Mouse (Mus musculus): ENCODE results near the gene Wsb2. TPM values are rescaled to one million over a fixed set of nuclear protein-coding genes. Genes with fewer than 3 reads are reported as not detected.
"Not testable (repeated sequence)": the region's sequence is repeated elsewhere in the genome, so short reads cannot be mapped to it uniquely, and the experiment has no call there.

Wsb2 gene
- total RNA-seq, 2 experiments from 2014 or later: 3.8 to 13.4 TPM

GRCm38 (mm10) chr5:117355648-117356303 lies 1.3 kb upstream of the Wsb2 start:
- ATAC-seq (replicated peaks; ENCODE audit: low FRiP score, poor library complexity, severe bottlenecking): no peak

DNA sequence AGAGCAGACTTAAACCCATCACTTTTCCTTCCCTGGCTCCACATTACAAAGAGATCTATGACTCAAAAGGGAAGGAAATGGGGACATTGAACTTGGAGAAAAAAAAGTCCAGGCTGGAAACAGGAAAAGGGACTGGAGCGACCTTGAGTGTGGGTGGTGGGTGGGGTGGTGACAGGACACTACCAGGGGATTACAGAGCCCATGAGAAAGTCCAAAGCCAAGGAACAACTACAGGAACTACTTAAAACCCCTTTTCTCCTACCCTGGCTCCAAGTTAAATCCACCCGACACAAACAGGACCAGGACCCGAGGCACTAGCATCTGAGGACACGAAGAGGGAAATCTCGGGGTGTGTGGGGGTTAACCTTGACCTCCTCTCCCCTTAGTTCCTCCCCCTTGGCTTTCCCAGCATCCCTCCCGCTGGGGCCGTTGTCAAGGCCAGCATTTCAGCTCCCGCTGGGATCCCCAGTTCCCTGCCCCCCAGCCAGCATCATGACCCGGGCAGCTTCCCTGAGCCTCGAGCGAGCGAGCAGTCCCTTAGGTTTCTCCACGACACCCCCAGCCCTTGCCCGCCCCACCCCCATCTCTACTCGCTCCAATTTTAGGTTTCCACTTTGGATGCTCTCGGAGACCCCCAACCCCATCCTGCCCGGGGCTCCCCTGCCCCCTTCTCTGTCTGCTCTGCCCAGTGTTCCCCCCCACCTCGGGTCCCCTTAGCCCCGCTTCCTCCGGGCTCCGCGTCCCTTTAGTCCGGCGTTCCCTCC lies 557 bp upstream of the Wsb2 start:
- no peak for ATAC-seq (replicated peaks; ENCODE audit: low FRiP score, poor library complexity, severe bottlenecking)

GRCm38 (mm10) chr5:117357478-117358247 lies 559 bp downstream of the Wsb2 start:
- peak; percentile 62 for ATAC-seq (replicated peaks; ENCODE audit: low FRiP score, poor library complexity, severe bottlenecking)

- ATAC-seq (replicated peaks; ENCODE audit: low FRiP score, poor library complexity, severe bottlenecking): no peak
These were observed 1.1 kb downstream of the Wsb2 start for GRCm38 (mm10) chr5:117358248-117358630.

- ATAC-seq (replicated peaks; ENCODE audit: low FRiP score, poor library complexity, severe bottlenecking): 0 out of 2 replicates have a peak, but pooled peaks have one; percentile 44
These were observed 1.6 kb downstream of the Wsb2 start for GRCm38 (mm10) chr5:117358725-117359124.

GRCm38 (mm10) chr5:117359497-117360227 lies 2.6 kb downstream of the Wsb2 start:
- no peak for ATAC-seq (replicated peaks; ENCODE audit: low FRiP score, poor library complexity, severe bottlenecking)

GRCm38 (mm10) chr5:117360228-117360515 lies 3.1 kb downstream of the Wsb2 start:
- no peak for ATAC-seq (replicated peaks; ENCODE audit: low FRiP score, poor library complexity, severe bottlenecking)

GRCm38 (mm10) chr5:117360631-117361541 lies 3.8 kb downstream of the Wsb2 start:
- ATAC-seq (replicated peaks; ENCODE audit: low FRiP score, poor library complexity, severe bottlenecking): no peak

- no peak for ATAC-seq (replicated peaks; ENCODE audit: low FRiP score, poor library complexity, severe bottlenecking)
These were observed 4.5 kb downstream of the Wsb2 start for GRCm38 (mm10) chr5:117361590-117361989.

DNA sequence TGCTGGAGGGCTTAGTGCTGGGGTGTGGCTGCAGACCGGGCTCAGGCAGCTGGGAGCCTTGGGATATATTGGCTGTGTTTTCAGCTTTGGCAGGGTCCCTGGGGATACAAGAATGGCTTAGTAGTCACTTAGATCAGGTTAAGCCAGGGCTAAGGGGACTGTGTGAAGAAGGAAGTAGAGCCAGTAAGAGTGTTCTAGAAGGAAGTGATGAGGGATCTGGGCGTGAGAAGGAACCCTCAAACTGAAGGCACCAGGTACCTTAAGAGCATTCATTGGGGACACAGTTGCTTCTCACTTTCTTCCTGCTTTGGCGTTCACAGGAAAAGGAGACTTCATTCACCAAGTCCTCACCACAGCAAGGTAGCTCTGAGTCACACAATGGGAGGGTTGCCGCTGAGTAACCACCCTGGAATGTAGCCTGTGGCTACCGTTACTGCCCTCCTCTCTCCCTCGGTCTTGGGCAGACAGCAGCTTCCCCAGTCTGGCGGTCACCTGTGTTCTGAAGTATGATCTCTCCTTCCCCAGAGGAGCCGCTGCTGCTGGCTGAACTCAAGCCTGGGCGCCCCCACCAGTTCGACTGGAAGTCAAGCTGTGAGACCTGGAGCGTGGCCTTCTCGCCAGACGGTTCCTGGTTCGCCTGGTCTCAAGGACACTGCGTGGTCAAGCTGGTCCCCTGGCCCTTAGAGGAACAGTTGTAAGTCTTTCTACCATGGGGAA lies 6.1 kb downstream of the Wsb2 start:
- ATAC-seq (replicated peaks; ENCODE audit: low FRiP score, poor library complexity, severe bottlenecking): no peak

GRCm38 (mm10) chr5:117364821-117365220 lies 7.7 kb downstream of the Wsb2 start:
- ATAC-seq (replicated peaks; ENCODE audit: low FRiP score, poor library complexity, severe bottlenecking): no peak

DNA sequence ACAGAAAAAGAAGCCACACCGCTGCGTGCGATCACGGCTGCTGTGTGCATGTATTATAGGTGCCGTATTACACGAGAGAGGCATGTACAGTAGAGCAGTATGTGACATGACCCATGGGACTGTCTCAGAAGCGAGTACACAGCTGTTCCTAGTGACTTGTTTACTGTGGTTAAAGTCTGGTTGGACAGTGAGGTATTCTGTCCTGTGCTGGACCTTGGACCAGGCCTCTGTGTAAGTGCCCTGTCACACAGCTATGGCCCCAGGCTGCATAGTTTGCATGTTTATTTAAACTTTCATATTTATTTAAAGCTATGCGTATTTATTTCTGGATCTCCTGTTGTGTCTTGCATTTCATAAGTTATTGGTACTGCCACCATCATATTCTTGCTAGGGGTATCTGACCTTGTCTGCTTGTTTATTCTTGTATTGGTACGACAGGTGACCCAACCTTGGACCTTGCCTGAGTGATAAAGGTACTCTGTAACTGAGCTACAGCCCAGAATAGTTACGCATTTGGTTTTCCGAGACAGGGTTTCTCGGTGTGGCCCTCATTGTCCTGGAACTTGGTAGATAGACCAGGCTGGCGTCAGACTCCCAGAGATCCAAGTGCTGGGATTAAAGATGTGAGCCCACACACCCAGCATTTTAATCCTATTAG lies 8.9 kb downstream of the Wsb2 start:
- no peak for ATAC-seq (replicated peaks; ENCODE audit: low FRiP score, poor library complexity, severe bottlenecking)

DNA sequence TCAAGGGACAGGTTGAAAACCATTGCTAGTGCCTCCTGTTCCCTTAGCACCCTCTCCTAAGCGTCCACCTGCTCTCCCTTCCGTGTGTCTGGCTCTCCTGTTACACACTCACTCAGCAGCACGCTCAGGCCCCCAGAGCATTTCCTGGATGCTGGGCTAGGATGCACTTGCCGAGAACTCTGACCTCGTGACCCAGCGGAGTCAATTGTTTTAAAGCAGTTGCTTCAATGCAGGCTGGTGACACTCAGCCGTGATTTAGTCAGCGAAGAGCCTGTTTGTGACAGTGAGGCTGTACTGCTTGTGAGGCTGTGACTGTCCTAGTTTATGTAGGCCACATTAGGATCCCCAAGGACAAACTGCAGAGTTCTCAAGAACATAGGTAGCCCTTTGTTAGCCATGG lies 10.1 kb downstream of the Wsb2 start:
- no peak for ATAC-seq (replicated peaks; ENCODE audit: low FRiP score, poor library complexity, severe bottlenecking)

GRCm38 (mm10) chr5:117370592-117370991 lies 13.5 kb downstream of the Wsb2 start:
- ATAC-seq (replicated peaks; ENCODE audit: low FRiP score, poor library complexity, severe bottlenecking): no peak

DNA sequence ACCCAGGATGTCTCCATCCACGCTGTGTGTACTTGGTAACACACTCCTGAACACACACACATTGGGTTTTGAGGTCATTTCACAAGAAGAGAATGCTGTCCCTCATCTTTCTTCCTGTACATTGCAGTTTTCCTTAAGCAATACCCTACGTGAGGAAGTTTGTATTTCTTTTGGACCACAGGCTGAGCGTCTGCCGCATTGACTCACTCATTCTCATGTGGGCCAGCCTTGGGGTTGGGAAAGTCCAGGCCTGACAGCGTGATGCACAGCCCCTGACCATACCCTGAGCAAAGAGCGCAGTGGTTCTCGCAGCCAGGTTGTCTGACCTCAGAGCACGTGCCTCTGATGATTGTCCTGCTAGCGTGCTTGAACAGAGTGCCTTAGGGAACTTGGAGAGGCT lies 16.3 kb downstream of the Wsb2 start:
- no peak for ATAC-seq (replicated peaks; ENCODE audit: low FRiP score, poor library complexity, severe bottlenecking)

GRCm38 (mm10) chr5:117374372-117375049 lies 17.4 kb downstream of the Wsb2 start:
- ATAC-seq (replicated peaks; ENCODE audit: low FRiP score, poor library complexity, severe bottlenecking): no peak

GRCm38 (mm10) chr5:117376331-117376761 lies 19.2 kb downstream of the Wsb2 start:
- no peak for ATAC-seq (replicated peaks; ENCODE audit: low FRiP score, poor library complexity, severe bottlenecking)

DNA sequence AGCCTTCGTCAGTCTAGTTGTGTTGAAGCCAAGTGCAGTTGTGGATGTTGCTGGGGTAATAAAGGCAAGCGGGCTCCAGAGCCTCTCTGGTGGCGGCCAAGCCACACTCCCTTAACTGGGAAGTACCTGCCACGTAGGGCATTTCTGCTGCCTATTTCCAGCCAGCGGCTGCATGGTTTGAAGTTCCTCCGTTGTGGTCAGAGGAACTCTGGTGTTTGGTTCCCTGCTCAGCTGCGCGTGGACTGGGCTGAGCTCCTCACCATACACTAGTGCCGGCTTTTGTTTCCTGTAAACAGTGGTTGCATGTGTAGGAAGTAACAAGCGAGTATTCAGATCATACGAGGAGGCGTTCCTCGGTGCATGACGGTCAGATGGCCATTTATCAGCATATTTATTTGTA lies 20.6 kb downstream of the Wsb2 start:
- ATAC-seq (replicated peaks; ENCODE audit: low FRiP score, poor library complexity, severe bottlenecking): not testable (repeated sequence)
